Mouse (Mus musculus) neural tube, embryonic 11.5 days (tissue): Measurements from ENCODE around the gene Dpep2nb. TPM values are rescaled to one million over a fixed set of nuclear protein-coding genes. Genes with fewer than 3 reads are reported as not detected.
"Not testable (repeated sequence)": the region's sequence is repeated elsewhere in the genome, so short reads cannot be mapped to it uniquely, and the experiment has no call there.

Source experiments
- ATAC-seq: fragments of 200-750 bp; cut with Nextera tagmentation; 2 replicates; pipeline ENCODE4 v1.8.0; 2017; ENCODE audit warnings: moderate number of reproducible peaks, mild to moderate bottlenecking, moderate TSS enrichment, moderate library complexity; ENCODE audit not compliant: insufficient read depth, low FRiP score, low TSS enrichment
- DNase-seq: peaks from one replicate; pipeline ENCODE4 v3.0.0-alpha.2; 2015; ENCODE audit warnings: low spot score
- H3K27ac ChIP-seq: fragments of 300-500 bp; sonication (generic); 2 replicates; pipeline ENCODE4 v1.5.1; 2014; ENCODE audit warnings: low read depth, mild to moderate bottlenecking, low read length
- H3K27me3 ChIP-seq: fragments of 300-500 bp; sonication (generic); 2 replicates; pipeline ENCODE4 v1.6.1; 2014; ENCODE audit warnings: mild to moderate bottlenecking, low read length, mixed read lengths; ENCODE audit not compliant: control insufficient read depth, insufficient read depth
- H3K36me3 ChIP-seq: fragments of 300-500 bp; sonication (generic); 2 replicates; pipeline ENCODE4 v1.6.1; 2014; ENCODE audit warnings: mild to moderate bottlenecking, low read length, moderate library complexity, mixed read lengths; ENCODE audit not compliant: control insufficient read depth, insufficient read depth
- H3K4me1 ChIP-seq: fragments of 300-500 bp; sonication (generic); 2 replicates; pipeline ENCODE4 v1.6.1; 2014; ENCODE audit warnings: low read length, mixed read lengths; ENCODE audit not compliant: control insufficient read depth, insufficient read depth
- H3K4me2 ChIP-seq: fragments of 300-500 bp; sonication (generic); 2 replicates; pipeline ENCODE4 v1.6.1; 2014; ENCODE audit warnings: low read depth, mild to moderate bottlenecking, moderate library complexity
- H3K4me3 ChIP-seq: fragments of 300-500 bp; sonication (generic); 2 replicates; pipeline ENCODE4 v1.5.1; 2014; ENCODE audit warnings: low read depth, low read length
- H3K9ac ChIP-seq: fragments of 300-500 bp; sonication (generic); 2 replicates; pipeline ENCODE4 v1.6.1; 2014; ENCODE audit warnings: mild to moderate bottlenecking, low read length
- H3K9me3 ChIP-seq: fragments of 300-500 bp; sonication (generic); 2 replicates; pipeline ENCODE4 v1.6.1; 2016; ENCODE audit warnings: low read length; ENCODE audit not compliant: control insufficient read depth
- WGBS: fragments of 180-500 bp; shearing (Covaris S2); extraction: QIAGEN DNeasy Blood & Tissue Kit; methylation state at CpG from one replicate; pipeline ENCODE4 v1.1.7; 2014; 5-methylcytosine and 5-hydroxymethylcytosine counted together
- polyA plus RNA-seq: library from polyadenylated mRNA; unstranded; fragments of >200 nt; fragmentation: Nextera tagmentation; extraction: Ambion mirVana; gene quantifications from 2 replicates; pipeline ENCODE4 v1.2.1, GENCODE M21; 2014

Gene Dpep2nb
- polyA plus RNA-seq, 1 experiment from 2014 or later: not detected

DNA sequence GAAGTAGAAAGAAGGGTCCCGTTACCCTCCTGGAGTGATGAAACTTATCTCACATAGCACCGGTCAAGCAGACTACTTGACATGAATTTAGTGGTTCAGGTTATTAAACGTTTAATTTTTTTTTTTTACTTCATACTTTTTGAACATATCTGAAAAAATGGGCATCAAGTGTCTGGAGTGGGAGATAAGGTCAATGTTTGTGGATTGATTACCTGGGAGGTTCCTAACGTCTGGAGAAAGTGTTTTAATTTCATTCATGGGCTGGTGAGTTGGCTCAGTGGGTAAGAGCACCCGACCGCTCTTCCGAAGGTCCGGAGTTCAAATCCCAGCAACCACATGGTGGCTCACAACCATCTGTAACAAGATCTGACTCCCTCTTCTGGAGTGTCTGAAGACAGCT lies 6.4 kb upstream of the Dpep2nb start:
- not testable (repeated sequence) for H3K27ac ChIP-seq, H3K4me1 ChIP-seq, DNase-seq, H3K4me3 ChIP-seq, H3K9ac ChIP-seq, H3K36me3 ChIP-seq, H3K27me3 ChIP-seq, ATAC-seq, H3K9me3 ChIP-seq
- peak overlapping the region; percentile 99 for H3K4me2 ChIP-seq
- 86% methylated on average over 8 of the region's 8 CpGs for WGBS

DNA sequence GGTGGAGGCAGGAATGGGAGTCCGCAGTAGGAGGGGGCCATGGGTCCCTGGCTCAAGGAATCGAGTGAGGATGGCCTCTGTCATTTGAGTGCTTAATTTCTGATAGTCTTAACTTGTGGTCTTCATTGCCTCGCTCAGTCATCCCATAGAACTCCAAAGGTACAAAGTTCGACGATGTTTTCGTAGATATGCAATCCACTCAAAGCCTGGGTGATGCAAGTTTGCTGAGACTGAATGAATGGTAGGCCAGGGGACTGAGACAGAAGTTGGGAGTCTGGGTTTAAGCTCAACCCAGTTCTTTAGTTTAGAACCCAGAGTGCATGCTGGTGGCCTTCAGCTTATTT lies 5.8 kb upstream of the Dpep2nb start, which contains the start of gene Ddx28:
Ddx28 (minus strand) TSS at position 240 of the 344 bp plus-strand sequence.
- H3K9ac ChIP-seq: peak within 1 kb of the TSS; percentile 90
- H3K4me2 ChIP-seq: peak within 1 kb of the TSS; percentile 99
- no peaks in the 10 kb centered on the region for H3K27me3 ChIP-seq
- H3K9me3 ChIP-seq: no peaks in the 10 kb centered on the region
- 0 out of 2 replicates have a peak within 1 kb of the TSS, but pooled peaks have one; percentile 34 for H3K27ac ChIP-seq
- no peak for ATAC-seq
- H3K36me3 ChIP-seq: no peaks in the 10 kb centered on the region
- 1% methylated on average over 6 of the region's 6 CpGs for WGBS
- peaks cover 6% of the 10 kb centered on the region; the same call in 1 of the 2 replicates for H3K4me1 ChIP-seq
- no peak for DNase-seq
- peak within 1 kb of the TSS; percentile 92 for H3K4me3 ChIP-seq

DNA sequence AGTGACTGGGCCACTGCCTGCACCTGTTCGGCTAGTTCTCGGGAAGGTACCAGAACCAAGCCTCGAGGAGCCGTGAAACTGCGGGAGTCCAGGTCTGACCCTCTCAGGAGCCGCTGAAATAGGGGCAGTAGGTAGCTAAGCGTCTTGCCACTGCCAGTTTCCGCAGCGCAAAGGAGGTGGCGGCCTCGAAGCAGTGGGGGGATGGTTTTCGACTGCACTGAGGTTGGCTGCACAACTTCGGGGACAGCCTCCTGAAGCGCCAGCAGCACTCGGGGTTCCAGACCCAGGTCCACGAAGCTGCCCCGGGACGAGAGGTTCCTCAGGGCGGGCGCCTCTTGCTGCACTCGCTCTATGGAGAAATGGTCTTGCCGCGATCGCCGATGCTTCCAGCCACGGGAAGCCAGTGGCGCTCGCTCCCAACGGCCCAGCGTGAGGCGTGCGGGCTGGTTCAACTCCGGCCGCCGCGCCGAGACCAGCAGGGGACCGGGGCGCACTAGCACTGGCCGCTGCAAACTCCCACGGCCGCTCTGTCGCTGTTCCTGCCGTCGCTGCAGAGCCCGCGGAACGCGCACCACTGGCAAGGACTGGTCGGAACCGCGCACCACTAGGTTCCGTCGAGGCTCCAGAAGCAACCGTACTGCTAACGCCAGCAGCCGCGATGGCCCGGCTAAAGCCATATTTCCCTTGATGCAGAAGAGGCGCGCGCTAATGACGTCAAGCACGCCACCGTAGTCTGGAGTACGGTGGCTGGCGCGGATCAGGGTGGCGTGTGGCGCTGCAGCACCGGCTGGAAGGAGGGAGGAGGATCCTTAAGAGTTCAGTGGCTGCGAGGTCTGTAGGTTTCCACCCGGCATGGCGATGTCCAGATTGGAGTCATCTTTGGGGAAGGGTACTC lies 5.2 kb upstream of the Dpep2nb start:
- Histone ChIP-seq H3K9me3 (no peaks in the 10 kb centered on the region), H3K9ac (peak overlapping the region; percentile 90), H3K27ac (0 out of 2 replicates have a peak overlapping the region, but pooled peaks have one; percentile 34), H3K4me1 (peaks cover 6% of the 10 kb centered on the region; the same call in 1 of the 2 replicates), H3K36me3 (no peaks in the 10 kb centered on the region), H3K4me2 (peak overlapping the region; percentile 99), H3K27me3 (no peaks in the 10 kb centered on the region), H3K4me3 (peak overlapping the region; percentile 92)
- ATAC-seq (peak; percentile 97), DNase-seq (peak; percentile 95)
- 2% methylated on average over 74 of the region's 74 CpGs for WGBS

DNA sequence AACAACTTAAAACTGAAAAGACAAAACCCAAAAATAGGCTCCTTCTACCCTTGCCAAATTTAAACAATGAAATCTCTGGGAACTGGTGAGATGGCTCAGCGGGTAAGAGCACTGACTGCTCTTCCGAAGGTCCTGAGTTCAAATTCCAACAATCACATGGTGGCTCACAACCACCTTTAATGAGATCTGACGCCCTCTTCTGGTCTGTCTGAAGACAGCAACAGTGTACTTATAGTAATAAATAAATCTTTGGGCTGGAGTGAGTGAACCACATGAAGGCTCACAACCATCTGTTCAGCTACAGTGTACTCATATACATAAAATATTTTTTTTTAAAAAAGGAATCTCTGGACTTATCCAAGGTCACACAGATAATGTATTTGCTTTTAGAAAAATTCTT lies 2.1 kb upstream of the Dpep2nb start:
- H3K9me3 ChIP-seq, DNase-seq, ATAC-seq, H3K27me3 ChIP-seq, H3K4me1 ChIP-seq, H3K27ac ChIP-seq, H3K36me3 ChIP-seq, H3K9ac ChIP-seq, H3K4me2 ChIP-seq, H3K4me3 ChIP-seq: not testable (repeated sequence)
- 58% methylated on average over 3 of the region's 3 CpGs for WGBS

DNA sequence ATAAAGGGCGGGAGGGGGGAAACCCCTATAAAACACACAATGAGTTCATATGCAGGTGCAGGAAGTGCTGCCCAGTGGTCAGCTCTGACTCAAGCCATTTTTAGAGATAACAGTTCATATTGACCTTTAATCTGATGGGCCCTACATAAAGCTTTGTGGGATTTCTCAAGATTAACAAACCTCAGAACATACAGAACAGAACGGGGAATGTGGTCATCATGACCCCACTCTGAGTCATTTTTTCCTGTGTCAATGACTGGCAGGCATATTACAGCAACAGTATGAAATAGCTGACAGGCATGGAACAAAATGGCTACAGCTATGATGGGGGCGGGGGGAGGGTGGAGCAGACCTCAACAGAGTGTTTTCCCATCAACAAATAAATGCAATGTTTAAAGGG lies 1.4 kb upstream of the Dpep2nb start:
- no peak for ATAC-seq
- 81% methylated on average over 3 of the region's 3 CpGs for WGBS
- H3K27me3 ChIP-seq: no peaks in the 10 kb centered on the region

DNA sequence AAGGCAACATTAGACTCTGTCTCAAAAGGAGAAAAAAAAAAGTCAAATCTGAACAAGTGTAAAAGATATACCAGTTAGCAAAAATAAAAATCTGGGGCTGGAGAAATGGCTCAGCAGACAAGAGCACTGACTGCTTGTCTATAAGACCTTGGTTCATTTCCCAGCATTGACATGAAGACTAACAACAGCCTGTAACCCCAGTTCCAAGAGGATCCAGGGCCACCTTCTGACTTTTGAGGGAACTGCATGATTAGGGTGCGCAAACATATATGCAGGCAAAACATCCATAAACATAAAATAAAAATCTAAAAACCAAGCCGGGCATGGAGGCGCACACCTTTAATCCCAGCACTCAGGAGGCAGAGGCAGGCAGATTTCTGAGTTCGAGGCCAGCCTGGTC lies 638 bp upstream of the Dpep2nb start:
- ATAC-seq: no peak
- H3K9me3 ChIP-seq: no peaks in the 10 kb centered on the region
- 81% methylated on average over 4 of the region's 4 CpGs for WGBS

More for the DNA sequence above, 1.4 kb upstream of the Dpep2nb start:
- H3K27ac ChIP-seq: no peak overlapping the region
- no peaks in the 10 kb centered on the region for H3K36me3 ChIP-seq
- no peak overlapping the region for H3K4me3 ChIP-seq
- no peak overlapping the region for H3K4me2 ChIP-seq
- no peak overlapping the region for H3K9ac ChIP-seq
- no peaks in the 10 kb centered on the region for H3K9me3 ChIP-seq
- peaks cover 6% of the 10 kb centered on the region; the same call in 1 of the 2 replicates for H3K4me1 ChIP-seq
- no peak for DNase-seq

DNA sequence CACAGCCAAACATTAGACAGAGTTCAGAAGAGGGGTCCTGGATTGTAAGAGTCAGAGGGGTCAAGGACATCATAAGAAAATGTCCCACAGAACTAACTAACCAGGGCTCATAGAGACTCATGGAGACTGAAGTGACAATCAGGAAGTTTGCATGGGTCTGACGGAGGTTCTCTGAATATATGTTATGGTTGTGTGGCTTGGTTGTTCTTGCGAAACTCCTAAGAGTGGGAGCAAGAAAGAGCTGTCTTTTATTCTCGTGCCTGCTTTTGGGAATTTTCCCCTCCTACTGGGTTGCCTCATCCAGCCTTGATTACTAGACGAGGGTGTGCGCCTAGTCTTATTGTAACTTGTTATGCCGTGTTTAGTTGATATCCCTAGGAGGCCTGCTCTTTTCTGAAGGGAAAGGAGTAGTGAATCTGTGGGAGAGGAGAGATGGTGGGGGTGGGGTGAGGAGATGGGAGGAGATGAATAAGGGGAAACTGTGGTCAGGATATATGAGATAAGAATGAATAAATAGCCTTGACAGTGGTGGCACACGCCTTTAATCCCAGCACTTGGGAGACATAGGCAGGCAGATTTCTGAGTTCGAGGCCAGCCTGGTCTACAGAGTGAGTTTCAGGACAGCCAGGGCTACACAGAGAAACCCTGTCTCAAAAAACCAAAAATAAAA lies 1.1 kb downstream of the Dpep2nb start:
- no peak for ATAC-seq
- DNase-seq: no peak
- Histone ChIP-seq H3K9ac (no peak overlapping the region), H3K9me3 (no peaks in the 10 kb centered on the region), H3K4me2 (no peak overlapping the region), H3K4me1 (no peaks in the 10 kb centered on the region), H3K27ac (no peak overlapping the region), H3K36me3 (no peaks in the 10 kb centered on the region), H3K27me3 (no peaks in the 10 kb centered on the region), H3K4me3 (no peak overlapping the region)
- 83% methylated on average over 8 of the region's 8 CpGs for WGBS

More for the DNA sequence above, 638 bp upstream of the Dpep2nb start:
- H3K27me3 ChIP-seq: no peaks in the 10 kb centered on the region
- H3K9ac ChIP-seq: no peak overlapping the region
- no peak overlapping the region for H3K4me3 ChIP-seq
- no peak overlapping the region for H3K27ac ChIP-seq
- no peak for DNase-seq
- no peaks in the 10 kb centered on the region for H3K36me3 ChIP-seq
- peaks cover 6% of the 10 kb centered on the region; the same call in 1 of the 2 replicates for H3K4me1 ChIP-seq
- no peak overlapping the region for H3K4me2 ChIP-seq

DNA sequence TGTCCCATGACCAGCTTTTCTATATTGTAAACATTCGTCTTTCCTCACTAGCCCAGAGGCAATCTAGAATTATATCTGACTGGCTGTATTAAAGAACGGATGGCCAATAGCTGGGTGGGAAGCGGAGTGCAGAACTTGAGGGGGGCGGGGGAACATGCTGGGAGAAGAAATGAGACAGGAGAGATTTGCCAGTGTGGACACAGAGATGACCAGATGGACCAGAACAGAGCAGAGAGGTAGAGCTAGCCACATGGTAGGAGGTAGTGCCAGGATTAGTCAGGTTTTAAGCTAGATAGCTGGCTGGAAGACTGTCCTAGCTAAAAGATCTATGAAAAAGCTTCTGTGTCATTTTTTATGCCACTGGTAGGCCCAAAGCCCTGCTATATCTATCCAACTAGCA lies 3.9 kb downstream of the Dpep2nb start:
- Histone ChIP-seq H3K4me3 (no peak overlapping the region), H3K27me3 (no peaks in the 10 kb centered on the region), H3K36me3 (no peaks in the 10 kb centered on the region), H3K4me2 (no peak overlapping the region), H3K4me1 (no peaks in the 10 kb centered on the region), H3K9ac (no peak overlapping the region), H3K27ac (no peak overlapping the region), H3K9me3 (no peaks in the 10 kb centered on the region)
- 79% methylated on average over 4 of the region's 4 CpGs for WGBS
- ATAC-seq: no peak
- DNase-seq: no peak
